Mouse (Mus musculus): ENCODE results near the gene Stat5a.

The Stat5a gene

DNA sequence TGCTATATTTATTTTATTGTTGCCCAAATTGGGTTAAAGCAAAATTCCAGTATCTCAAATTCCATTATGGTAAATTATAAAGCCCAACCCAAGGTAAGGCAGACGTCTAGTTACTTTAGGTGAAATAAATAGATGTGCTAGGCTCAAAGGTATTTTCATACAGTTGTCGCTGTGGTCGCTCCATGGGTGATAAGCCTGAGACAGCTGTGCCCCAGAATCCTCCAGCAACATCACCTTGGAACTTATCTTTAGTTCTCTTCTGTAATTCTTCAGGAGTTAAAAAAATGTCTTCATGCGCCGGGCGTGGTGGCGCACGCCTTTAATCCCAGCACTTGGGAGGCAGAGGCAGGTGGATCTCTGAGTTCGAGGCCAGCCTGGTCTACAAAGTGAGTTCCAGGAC lies 20.3 kb upstream of the Stat5a start:
- DNase-seq: no peak

DNA sequence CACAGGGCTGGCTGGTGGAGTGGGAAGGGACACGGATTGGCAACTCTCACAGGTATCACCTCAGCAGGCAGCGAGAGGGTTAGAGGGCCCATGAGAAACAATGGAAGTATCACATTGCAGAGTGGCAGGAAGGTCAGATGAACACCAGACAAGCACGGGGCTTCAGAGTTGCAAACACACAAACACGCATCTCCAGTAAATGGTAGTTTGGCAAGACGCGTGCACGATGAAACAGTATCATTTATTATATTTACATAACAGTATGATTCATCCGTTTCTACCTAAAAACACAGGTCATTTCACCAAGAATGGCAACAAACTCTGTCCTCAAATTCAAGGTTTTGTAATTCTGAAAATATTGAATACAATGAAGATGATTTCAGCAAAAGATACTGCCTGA lies 19.6 kb upstream of the Stat5a start:
- DNase-seq: no peak

DNA sequence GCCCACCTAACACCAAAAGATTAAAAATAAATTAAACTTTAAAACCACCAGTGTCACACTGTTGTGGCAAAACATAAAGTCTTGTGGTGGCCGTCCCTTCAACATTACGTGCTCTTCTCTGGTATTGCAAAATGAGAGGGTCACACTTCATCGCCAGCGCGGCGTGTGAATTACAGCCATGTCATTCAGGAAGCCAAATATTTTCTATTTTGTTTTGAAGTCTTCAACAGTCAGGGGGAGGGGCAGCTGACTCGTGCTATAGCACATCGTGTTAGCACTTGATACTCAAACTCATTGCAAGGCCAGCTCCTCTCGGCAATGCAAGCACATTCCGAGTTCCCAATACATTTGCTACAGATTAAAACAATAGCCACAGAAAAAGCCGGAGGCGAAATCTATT lies 18.3 kb upstream of the Stat5a start:
- DNase-seq: no peak

DNA sequence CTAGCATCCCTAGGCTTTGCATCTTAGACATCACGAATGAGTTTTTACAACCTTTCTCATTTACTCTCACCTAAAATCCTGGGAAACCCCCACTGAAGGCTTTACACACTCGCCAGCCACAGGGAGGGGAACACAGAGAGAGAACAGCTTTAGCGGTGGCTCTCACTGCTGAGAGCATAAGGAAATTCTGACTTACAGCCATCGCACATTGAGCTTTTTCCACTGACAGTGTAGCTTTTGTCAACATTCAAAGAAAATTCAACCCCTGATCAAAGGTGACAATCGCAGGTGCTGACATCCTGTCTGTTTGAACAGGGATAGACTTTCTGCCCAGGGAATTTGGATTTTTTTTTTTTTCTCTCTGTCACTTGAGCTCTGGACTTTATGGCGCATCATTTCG lies 17.1 kb upstream of the Stat5a start:
- no peak for DNase-seq

DNA sequence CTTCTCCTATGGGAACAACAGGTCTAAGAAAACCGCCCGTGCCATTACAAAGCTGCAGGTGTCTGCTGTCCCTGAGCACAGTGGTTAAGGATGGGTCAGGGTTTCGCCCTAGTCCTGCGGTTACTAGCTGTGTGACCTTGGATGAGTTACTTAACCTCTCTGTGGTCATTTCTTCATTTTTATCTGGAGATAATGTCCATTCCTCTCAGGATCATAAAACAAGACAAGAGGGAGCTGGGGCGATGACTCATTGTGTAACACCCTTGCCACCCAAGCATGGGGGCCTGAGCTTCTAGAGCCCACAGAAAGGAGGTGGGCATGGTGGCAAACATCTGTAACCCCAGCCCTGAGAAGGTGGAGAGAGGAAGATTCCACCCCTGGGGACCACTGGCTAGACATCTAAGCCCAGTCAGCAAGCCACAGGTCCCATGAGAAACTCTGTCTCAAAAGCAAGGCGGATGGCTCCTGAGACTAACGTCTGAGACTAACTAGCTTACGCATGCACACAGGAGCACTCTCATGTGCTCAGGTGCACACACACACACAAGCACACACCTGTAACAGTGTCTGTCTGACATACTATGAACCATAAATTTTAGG lies 16.0 kb upstream of the Stat5a start:
- DNase-seq: no peak

DNA sequence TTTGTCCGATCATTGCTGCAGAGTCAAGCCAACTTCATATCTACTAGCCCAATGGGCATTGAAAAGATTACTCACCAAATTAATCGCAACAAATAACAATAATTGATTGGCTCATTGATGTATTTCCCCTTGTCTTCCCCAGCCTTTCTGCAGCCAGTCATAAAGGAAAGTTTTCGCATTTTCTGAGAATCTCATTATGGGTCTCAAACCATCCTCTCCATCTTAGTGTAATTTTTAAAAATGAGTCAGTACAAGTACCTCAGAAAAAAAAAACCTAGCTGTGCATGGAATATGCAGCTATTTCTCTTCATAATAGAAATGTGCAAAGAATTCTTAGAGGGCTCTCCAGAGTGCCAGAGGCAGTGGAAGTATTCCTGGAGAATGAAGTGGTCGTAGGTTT lies 15.0 kb upstream of the Stat5a start:
- no peak for DNase-seq

DNA sequence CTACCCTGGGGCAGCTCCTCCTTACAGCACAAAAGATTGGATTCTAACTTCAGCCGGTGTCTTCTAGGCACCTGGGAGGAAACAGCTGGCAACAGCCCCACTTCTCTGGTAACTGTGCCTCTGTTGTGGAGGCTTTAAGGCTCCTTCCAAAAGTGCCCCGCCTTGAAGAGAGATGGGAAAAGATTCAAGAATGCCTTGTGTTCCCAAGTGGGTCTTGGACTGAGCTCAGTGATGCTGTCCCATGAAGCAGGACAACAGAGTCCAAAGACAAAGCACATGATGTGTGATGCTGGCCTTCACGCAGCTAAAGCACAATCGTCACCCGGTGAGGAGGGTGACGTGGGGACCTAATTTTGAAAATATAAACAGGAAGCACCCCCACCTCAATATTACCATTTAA lies 13.4 kb upstream of the Stat5a start:
- no peak for DNase-seq

DNA sequence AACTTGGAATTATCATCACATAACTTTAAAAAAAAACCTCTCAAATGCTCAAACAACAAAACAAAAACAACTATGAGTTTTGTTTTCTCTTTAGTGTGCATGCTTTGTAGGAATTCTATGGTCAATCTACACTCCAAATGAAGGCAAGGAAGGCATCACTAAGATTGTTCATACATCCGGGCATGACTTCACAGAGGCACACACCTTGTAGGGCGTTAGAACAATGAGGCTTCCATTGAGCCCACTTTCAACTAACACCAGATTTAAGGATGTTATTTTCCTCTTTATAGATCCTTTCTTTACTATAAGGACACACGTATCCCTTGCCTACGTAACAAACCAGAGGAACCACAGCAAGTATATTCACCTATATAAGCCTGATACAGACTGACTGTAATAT lies 11.6 kb upstream of the Stat5a start:
- DNase-seq: no peak

DNA sequence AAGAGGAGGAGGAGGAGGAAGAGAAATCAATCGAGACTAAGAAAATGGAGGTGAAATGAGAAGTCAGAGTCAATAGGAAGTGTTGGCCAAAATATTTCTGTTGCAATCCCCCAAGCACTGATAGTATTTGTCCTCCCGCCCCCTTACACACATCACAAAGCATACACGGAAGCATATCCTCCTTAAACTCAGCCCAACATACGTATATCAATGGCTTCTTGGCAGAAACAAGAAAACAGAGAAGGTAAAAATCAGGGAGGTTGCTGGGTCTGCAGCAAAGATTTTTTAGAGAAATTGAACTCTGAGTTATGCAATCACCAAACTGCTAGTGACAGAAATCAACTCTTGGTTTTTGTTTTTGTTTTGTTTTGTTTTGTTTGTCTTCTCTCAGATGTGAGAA lies 11.1 kb upstream of the Stat5a start:
- DNase-seq: no peak

DNA sequence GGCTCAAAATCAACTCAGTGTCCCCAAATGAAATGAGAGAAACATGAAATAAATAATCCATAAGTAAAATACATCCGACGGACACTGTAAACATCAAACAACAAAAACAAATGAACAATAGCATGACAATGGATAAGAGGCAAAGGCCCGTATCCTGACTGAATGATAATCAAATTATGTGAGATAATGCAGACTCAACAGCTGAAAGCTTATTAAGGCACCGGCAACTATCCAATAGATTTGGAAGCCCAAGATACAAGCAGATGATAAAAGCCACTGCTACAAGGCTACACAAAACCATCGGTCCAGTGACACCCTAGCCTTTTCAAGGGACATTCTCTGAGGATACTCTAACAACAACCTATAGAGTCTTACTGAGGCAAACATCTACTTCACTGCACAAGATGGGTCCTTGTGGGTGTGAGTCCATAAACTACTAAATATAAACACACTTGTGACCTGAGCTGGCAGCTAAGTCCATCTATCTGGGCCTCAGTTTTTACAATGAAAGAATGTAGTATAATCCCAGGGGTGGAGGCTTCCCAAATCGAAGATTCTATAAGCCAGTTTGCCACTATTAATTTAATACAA lies 10.3 kb upstream of the Stat5a start:
- DNase-seq: no peak

DNA sequence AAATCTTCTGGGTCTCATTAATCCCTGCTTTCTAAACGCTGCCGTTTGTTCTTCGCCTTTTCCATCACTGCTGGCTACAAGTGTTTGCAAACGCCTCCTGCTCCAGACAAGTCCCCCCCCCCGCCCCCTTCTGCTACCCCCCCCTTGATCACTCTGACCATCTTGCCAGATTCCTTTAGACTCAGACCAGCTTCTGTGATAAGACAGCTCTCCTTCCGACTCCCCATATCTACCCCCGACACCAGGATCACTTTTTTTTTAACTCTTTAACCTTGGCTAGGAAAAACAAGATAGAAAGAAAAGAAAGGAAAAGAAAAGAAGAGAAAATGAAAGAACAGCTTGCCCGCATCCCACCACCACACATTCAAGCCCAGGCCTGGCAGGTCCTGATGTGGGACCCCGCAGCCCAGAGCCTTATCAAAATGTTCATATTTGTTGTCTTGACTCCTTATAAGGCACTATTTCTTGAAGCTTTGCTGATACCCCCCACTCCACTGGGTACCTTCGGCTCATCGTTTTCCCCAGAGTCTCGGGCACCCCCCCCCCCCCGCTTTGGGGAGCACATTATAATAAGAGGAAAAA lies 9.6 kb upstream of the Stat5a start:
- no peak for DNase-seq

DNA sequence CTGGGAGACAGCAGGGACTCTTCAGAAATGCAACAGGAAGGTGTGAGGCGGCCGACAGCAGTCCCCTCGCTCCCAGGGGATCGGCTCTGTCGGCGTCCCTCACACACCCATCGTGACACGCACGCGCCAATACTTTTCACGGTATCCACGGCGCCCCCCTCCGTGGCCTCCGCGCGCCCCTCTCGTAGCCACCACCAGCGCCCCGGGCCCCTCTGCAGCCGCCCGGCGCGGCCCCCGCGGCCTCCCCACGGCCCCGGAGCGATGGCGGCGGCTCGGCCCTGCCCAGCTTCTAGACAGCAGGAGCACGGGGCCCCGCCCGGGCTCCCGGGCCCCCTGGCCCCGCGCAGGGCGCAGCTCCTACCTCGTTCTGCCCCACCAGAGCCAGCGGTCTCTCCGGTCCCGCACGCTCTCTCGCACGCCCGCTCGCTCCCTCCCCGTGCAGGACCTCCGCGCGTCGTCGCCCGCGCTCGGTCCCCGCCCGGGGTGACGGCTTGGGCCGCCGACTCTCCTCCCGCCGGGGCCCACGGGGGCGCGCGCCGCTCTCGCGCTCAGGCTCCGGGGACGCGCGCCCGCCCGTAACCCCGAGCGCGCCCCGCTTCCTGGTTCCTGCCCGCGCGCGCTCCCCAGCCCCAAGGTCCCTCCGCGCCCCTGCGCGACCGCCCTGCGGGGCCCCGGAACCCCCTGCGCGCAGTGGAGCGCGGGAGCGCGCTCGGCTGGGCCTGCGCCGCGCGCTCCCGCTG lies 8.9 kb upstream of the Stat5a start, which contains the start of gene Stat5b:
Gene Stat5b, minus strand, starts transcription at position 687 of the 740 bp plus-strand sequence.
- DNase-seq: peak; percentile 72

DNA sequence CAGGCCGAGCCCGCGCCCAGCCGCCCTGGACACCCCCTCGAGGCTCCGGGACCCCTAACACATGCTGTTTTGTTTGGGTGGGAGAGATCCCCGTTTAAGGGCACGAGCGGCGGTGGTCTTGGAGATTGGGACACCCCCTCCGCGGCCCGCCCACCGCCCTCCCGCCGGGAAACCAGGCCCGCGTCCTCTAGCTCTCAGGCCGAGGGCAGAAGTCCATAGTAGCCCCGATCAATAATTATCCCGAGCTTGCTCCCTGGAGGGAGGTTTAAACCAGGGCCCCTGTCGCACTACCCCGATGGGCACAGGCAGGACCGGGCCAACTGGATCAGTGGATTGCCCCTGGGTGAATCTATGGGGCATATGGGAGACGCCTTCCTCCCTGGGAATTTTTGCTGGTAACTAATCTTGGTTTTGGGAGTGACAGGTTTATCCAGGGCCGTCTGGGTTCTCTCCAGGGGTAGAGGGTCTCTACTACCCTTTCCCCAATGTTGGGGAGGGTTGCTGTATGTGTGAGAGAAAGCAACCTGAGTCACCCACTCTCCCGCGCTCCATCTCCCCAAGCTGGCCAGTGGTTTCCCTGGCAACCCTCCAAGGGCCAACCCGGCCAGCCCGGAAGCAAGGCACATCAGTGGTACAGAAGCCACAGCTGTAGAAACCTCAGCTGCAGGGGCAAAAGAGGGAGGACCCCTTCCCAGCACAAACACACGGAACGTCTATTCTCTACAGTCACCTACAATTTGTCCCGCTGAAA lies 8.2 kb upstream of the Stat5a start:
- DNase-seq: peak; percentile 67

DNA sequence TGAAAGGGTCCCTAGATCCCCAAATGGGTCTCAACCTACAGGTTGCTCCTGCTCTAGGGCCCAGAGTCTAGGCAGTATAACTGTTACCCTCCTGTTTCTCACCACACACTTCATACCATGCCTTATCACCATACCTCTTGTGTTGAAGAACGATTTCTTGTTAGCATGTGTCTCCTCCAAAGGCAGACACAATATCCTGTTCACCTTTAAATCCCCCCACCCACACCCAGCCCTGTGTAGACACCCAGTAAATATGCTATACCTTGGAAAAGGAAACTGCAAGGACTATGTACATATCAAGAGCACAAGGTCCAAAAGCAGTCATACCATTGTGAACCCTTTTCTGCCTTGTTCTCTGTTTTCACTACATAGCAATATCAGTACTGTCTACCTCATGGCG lies 7.1 kb upstream of the Stat5a start:
- no peak for DNase-seq

DNA sequence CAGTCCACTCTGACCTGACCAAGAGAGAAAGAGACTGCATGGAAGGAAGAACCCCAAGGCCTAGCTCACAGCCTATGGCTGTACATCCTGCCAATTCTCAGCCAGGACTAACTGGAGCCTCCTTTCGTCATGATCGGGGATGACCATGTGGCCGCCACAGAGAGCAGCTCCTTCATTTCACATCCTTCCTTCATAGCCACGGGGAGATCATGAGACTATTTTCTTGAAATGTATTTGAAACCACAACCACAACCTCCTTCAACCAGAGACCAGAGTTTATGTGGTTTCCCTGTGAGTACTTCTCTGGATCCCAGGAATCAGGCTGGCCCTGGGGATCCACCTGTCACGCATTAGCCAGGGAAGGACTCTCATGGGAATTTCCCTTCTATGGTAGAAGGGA lies 6.1 kb upstream of the Stat5a start:
- no peak for DNase-seq

DNA sequence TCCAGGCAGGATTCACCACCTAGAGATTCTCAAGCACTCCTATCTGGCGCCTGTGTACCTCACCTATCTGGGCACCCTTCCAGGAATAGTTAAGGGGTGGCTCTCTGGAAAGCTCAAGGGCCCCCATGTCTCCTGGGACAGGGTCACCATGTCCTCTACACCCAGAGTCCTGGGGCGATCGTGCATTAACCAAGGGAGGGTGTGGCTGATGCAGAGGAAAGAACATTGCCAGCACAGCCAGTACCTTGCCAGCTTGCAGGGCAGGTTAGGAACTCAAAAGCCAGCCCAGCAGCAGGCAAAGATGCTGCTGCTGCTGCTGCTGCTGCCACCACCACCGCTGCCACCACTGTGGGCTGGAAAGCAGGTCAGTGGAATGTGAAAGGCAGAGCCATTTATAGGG lies 4.9 kb upstream of the Stat5a start:
- DNase-seq: no peak

DNA sequence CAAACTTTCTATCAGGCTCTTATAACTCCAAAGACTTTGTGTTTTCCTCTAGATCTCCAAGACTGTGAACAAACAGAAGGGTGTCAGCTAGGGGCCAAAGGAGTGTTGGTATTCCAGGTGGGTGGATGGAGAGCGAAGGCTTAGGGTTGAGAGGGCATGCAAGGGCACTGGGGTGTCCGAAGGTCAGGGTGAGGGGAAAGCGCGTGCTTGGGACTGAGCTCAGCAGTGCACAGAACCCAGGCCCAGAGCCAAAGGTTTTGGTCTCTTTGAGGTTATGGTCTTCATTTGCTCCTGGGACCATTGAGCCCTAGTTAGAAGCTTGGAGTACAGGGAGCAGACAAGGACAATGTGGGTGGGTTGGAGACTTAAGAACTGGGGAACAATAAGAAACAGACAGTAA lies 4.0 kb upstream of the Stat5a start:
- DNase-seq: no peak

DNA sequence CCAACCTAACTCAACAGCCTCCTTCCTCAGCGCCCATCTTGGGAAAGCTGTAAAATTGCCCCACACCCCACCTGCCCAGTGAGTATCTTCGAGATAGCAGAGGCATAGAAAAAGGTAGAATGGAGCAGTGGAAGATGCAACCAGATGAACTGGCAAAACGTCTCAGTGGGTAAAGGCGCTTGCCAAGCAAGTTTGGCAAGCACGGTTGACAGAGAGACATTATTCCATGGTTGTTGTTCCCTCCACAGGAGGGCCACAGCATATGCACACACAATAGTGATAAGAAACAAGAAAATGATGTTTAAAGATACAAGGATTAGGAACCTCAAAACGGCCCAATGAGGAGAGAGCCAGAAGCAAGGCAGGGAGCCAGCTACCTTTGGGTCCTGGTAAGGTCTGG lies 1.2 kb upstream of the Stat5a start:
- no peak for DNase-seq

DNA sequence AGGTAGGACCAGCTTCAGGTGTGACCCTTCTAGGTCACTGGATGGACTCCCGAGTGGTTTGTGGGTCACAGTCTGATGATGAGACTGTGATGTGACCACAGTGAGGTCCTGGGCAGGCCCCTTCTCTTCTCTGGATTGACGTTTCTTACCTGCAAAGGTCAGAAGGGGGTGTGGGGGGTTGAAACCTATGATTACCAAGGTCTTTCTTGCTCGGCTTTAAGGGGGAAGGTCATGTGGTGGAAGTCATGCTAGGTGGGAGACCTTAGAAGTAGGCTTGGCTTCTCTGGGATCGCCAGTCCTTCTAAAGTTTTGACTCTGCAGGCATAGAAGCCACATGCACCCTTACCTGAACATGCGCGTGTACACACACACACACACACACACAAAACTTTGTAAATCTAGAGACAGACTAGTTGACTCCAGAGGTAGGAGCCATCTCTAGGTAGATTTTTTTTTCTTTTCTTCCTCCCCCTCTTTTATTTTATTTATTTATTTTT lies 476 bp downstream of the Stat5a start:
- DNase-seq: no peak

DNA sequence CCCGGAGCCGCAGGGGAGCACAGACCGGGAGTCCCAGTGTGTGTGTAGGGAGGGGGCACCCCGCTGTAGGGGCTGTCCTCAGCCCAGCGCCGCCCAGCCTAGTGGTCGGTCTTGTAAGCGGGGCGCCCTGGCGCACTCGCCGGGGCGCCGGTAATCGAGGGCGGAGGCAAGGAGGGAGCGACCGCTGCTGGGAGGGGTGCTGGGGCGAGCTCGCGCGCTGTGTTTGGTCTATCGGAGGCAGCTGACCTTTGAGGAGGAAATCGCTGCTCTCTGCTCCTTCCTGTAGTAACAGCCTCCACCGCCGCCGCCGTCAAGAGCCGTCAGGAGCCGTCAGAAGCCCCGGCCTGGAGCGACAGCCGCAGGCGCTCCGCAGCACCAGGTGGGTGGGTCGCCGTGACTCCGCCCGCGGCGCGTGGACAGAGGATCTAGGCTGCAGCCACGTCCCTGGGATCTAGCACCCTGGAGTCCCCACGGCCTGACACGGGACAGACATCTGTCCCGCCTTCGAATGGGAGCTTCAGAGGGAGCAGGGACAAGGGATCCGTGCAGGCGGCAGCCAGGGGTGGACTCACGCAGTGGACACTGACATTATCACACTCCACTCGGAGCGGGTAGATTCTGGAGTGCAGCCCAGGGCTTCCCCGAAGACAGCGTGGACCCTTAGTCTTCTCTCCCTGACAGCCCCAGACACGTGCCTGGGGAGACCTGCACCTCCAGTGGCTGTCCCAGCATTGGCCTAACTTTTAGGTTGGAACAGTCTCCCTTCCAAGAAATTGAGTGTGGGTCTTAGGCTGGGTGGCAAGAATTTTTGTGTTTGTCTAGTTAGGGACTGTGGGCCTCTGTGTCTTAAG lies 1.3 kb downstream of the Stat5a start:
- DNase-seq: no peak

DNA sequence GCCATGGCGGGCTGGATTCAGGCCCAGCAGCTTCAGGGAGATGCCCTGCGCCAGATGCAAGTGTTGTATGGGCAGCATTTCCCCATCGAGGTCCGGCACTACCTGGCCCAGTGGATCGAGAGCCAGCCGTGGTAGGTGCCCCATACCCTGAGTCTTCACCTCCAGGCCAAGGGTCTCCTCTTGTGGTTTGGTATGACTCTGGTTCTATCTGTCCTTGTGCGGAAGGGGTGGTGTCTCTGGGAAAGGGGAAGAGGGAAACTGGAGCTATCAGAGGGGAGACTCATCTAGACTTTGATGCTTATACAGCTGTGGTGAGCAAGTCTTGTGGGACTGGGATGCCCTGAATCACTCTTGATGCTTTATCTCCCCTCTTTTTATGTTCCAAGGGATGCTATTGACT lies 2.2 kb downstream of the Stat5a start:
- DNase-seq: no peak

DNA sequence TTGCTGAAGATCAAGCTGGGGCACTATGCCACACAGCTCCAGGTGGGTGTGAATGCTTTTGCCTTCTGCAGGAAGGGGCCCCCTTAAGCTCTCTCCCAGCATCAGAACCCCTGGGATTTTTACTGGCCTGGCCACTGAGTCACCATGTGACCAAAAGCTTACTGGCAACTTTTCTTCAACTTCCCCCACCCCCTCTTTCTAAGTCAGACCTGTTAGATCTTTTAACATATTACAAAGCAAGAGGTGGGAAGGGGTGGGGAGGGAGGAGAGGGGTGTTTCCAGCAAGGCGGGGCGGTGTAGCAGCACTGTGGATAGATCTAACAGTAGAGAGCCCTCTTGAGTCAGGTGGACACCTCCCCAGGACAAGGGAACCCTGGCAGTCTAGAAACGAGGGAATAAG lies 2.7 kb downstream of the Stat5a start:
- DNase-seq: no peak
